Mouse (Mus musculus): ENCODE measurements around the gene Casp8ap2.

GRCm38 (mm10) chr4:32574604-32575003 is 40.6 kb upstream of the Casp8ap2 start:
- TF ChIP-seq POLR2A (IDR thresholded peaks at IDR 0.05; ENCODE audit: control insufficient read depth, low read depth, low read length), result no peak
- TF ChIP-seq CTCF (IDR thresholded peaks at IDR 0.05; ENCODE audit: control insufficient read depth, insufficient read depth, insufficient replicate concordance, low read depth, low read length), result no peak
